In genomic region chr13:12257391-12258380, GRCm38 (mm10) we compare ENCODE assay signal across 8 mouse cellular contexts. TPM values are rescaled to one million over a fixed set of nuclear protein-coding genes. Genes with fewer than 3 reads are reported as not detected.
A peak's percentile ranks its signal among the peaks of the same experiment; 100 is the strongest.
DNase-seq lines count a peak whose midpoint lies in the region; ATAC-seq and TF ChIP-seq lines count a peak whose summit lies in the region.

Gene Mtr (minus strand): TSS chr13:12258113.

- H3K4me3 ChIP-seq in ES-Bruce4 (ENCODE audit: low read depth, low read length) = peak within 1 kb of the TSS; percentile 97
- H3K4me3 ChIP-seq in forebrain, embryonic 13.5 days = peak within 1 kb of the TSS; percentile 77
- H3K4me3 ChIP-seq in liver, postnatal 0 days (ENCODE audit: low read depth, low read length) = peak within 1 kb of the TSS; percentile 94
- peak within 1 kb of the TSS; percentile 70 for H3K4me3 ChIP-seq in neural tube, embryonic 14.5 days (ENCODE audit: low read depth, low read length)

- no peak within 1 kb of the TSS for H3K27ac ChIP-seq in ES-Bruce4 (ENCODE audit: insufficient read depth, low read length)
- H3K27ac ChIP-seq in forebrain, embryonic 13.5 days = peak within 1 kb of the TSS; percentile 79
- H3K27ac ChIP-seq in liver, postnatal 0 days (ENCODE audit: low read depth) = peak within 1 kb of the TSS; percentile 90
- H3K27ac ChIP-seq in neural tube, embryonic 14.5 days (ENCODE audit: low read depth, low read length) = peak within 1 kb of the TSS; percentile 69

- peak within 1 kb of the TSS; percentile 93 for H3K9ac ChIP-seq in ES-Bruce4 (ENCODE audit: low read depth, poor library complexity, severe bottlenecking)
- peak within 1 kb of the TSS; percentile 83 for H3K9ac ChIP-seq in forebrain, embryonic 13.5 days
- H3K9ac ChIP-seq in liver, postnatal 0 days (replicated peaks) = peak within 1 kb of the TSS; percentile 95
- H3K9ac ChIP-seq in neural tube, embryonic 14.5 days (replicated peaks; ENCODE audit: low read depth, low read length) = peak within 1 kb of the TSS; percentile 70

- TF ChIP-seq EP300 in ES-Bruce4 (IDR thresholded peaks at IDR 0.05; ENCODE audit: insufficient read depth, low read depth, low read length) = no peak
- no peak for TF ChIP-seq EP300 in liver, postnatal 0 days (IDR thresholded peaks at IDR 0.05; ENCODE audit: low read depth)

- H3K4me2 ChIP-seq in forebrain, embryonic 13.5 days = peak within 1 kb of the TSS; percentile 72
- peak within 1 kb of the TSS; percentile 76 for H3K4me2 ChIP-seq in liver, postnatal 0 days (ENCODE audit: low read depth, low read length)
- peak within 1 kb of the TSS; percentile 73 for H3K4me2 ChIP-seq in neural tube, embryonic 14.5 days (ENCODE audit: low read depth, low read length)

- TF ChIP-seq CTCF in ES-Bruce4 (IDR thresholded peaks at IDR 0.05; ENCODE audit: low read depth, low read length) = no peak
- no peak for TF ChIP-seq CTCF in liver, postnatal 0 days (IDR thresholded peaks at IDR 0.05; ENCODE audit: low read depth)

- no peaks in the 10 kb centered on the region for H3K27me3 ChIP-seq in ES-Bruce4 (ENCODE audit: control insufficient read depth, insufficient read depth, low read length, poor library complexity, severe bottlenecking)
- H3K27me3 ChIP-seq in forebrain, embryonic 13.5 days = no peaks in the 10 kb centered on the region
- H3K27me3 ChIP-seq in liver, postnatal 0 days (ENCODE audit: insufficient read depth, low read length) = no peaks in the 10 kb centered on the region
- no peaks in the 10 kb centered on the region for H3K27me3 ChIP-seq in neural tube, embryonic 14.5 days (ENCODE audit: control insufficient read depth, insufficient read depth, low read length)

- peak; percentile 96 to 97 for DNase-seq in heart, postnatal 10 days
- DNase-seq in large intestine, adult 2 months (ENCODE audit: low read depth, low spot score) = peak; percentile 75
- peak; percentile 95 for DNase-seq in liver, postnatal 0 days
- DNase-seq in testis, postnatal 10 days (ENCODE audit: low spot score) = peak; percentile 96

- ATAC-seq in cerebellum, adult (ENCODE audit: insufficient number of reproducible peaks, low FRiP score, low TSS enrichment) = peak; percentile 100
- ATAC-seq in forebrain, embryonic 13.5 days = peak; percentile 100
- peak; percentile 100 for ATAC-seq in liver, postnatal 0 days
- peak; percentile 100 for ATAC-seq in neural tube, embryonic 14.5 days (ENCODE audit: low read depth)

- H3K4me1 ChIP-seq in ES-Bruce4 (ENCODE audit: control insufficient read depth, insufficient read depth, low read length) = no peaks in the 10 kb centered on the region
- peaks cover 20% of the 10 kb centered on the region for H3K4me1 ChIP-seq in forebrain, embryonic 13.5 days
- H3K4me1 ChIP-seq in liver, postnatal 0 days (ENCODE audit: insufficient read depth) = peaks cover 13% of the 10 kb centered on the region; the same call in 1 of the 2 replicates
- H3K4me1 ChIP-seq in neural tube, embryonic 14.5 days (ENCODE audit: control insufficient read depth, insufficient read depth, low read length) = peaks cover 6% of the 10 kb centered on the region; the same call in 1 of the 2 replicates

- under 1% methylated on average over 65 of the region's 69 CpGs for WGBS in forebrain, embryonic 13.5 days
- under 1% methylated on average over 69 of the region's 69 CpGs for WGBS in large intestine, adult 2 months
- under 1% methylated on average over 69 of the region's 69 CpGs for WGBS in liver, postnatal 0 days (ENCODE audit: insufficient replicate concordance)
- under 1% methylated on average over 69 of the region's 69 CpGs for WGBS in neural tube, embryonic 14.5 days

- H3K9me3 ChIP-seq in ES-Bruce4 (replicated peaks; ENCODE audit: control insufficient read depth, insufficient read depth, low read length, poor library complexity, severe bottlenecking) = peaks cover 14% of the 10 kb centered on the region
- peaks cover 3% of the 10 kb centered on the region; the same call in 1 of the 2 replicates for H3K9me3 ChIP-seq in forebrain, embryonic 13.5 days (replicated peaks)
- H3K9me3 ChIP-seq in liver, postnatal 0 days (ENCODE audit: low read length) = peaks cover 6% of the 10 kb centered on the region
- no peaks in the 10 kb centered on the region for H3K9me3 ChIP-seq in neural tube, embryonic 14.5 days (ENCODE audit: control insufficient read depth, low read length)

- no peak for TF ChIP-seq POLR2A in ES-Bruce4 (IDR thresholded peaks at IDR 0.05; ENCODE audit: insufficient read depth, low read length)

- intact Hi-C loops in heart, postnatal 10 days (cut with DNase I) = loop anchor here (5.0 to 10.0 kb wide), 4 partner anchors 45 to 307 kb away; partner anchors contain the start of genes Ero1lb and Lgals8

- peaks cover 6% of the 10 kb centered on the region for H3K36me3 ChIP-seq in ES-Bruce4 (ENCODE audit: control insufficient read depth, insufficient read depth, low read length, poor library complexity, severe bottlenecking)
- no peaks in the 10 kb centered on the region for H3K36me3 ChIP-seq in forebrain, embryonic 13.5 days (ENCODE audit: poor library complexity, severe bottlenecking)
- H3K36me3 ChIP-seq in liver, postnatal 0 days (replicated peaks; ENCODE audit: insufficient read depth, low read length) = no peaks in the 10 kb centered on the region
- no peaks in the 10 kb centered on the region for H3K36me3 ChIP-seq in neural tube, embryonic 14.5 days (ENCODE audit: control insufficient read depth, insufficient read depth, low read length)

RNA-seq across cellular contexts. Expression of gene Mtr, which starts in this region (rescaled TPM):
- 32.7 and 36.0 TPM in 2 replicates for polyA plus RNA-seq in ES-Bruce4 (2011; ENCODE audit: insufficient read depth, insufficient read length, low read depth, missing spikeins)
- polyA plus RNA-seq in forebrain, embryonic 13.5 days (2015; fragmentation: Nextera tagmentation; extraction: Ambion mirVana) = 5.8 and 7.6 TPM in 2 replicates
- 10 to 100 TPM; 36.7 to 38.6 TPM for total RNA-seq in heart, postnatal 10 days (2021)
- 2.0 and 2.8 TPM in 2 replicates for polyA plus RNA-seq in large intestine, adult 2 months (2012; rRNA removed)
- 3.2 and 4.1 TPM in 2 replicates for polyA plus RNA-seq in liver, postnatal 0 days (2015; fragmentation: Nextera tagmentation; extraction: Ambion mirVana)
- polyA plus RNA-seq in neural tube, embryonic 14.5 days (2014; fragmentation: Nextera tagmentation; extraction: Ambion mirVana) = 4.0 and 7.0 TPM in 2 replicates
